Mouse (Mus musculus) cerebellum, adult 11-12 months (tissue): Measurements from ENCODE around the gene Enpp1.

Experiments
- DNase-seq: peaks from one replicate; pipeline ENCODE4 v3.0.0; 2022

Gene Enpp1

GRCm38 (mm10) chr10:24710361-24710760 lies 1.6 kb downstream of the Enpp1 start:
- DNase-seq, result no peak

DNA sequence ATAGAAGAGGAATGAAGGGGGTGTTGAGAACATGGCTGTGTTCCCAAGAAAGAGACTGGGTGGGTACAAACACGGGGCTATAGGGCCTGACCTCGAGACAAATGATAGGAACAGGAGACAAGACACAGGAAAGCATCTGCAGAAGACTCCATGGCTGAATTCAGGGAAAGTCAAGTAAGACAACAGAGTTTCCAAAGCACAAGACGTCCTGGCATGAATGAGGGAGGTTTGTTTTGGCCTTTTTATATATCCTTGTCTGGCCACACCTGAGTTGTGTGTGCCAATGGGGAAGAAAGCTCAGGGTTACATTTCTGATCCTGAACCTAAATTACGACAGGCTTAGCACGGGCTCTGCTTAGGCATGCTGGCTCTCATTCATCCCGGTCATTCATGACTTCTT lies 4.2 kb downstream of the Enpp1 start:
- DNase-seq, result no peak

DNA sequence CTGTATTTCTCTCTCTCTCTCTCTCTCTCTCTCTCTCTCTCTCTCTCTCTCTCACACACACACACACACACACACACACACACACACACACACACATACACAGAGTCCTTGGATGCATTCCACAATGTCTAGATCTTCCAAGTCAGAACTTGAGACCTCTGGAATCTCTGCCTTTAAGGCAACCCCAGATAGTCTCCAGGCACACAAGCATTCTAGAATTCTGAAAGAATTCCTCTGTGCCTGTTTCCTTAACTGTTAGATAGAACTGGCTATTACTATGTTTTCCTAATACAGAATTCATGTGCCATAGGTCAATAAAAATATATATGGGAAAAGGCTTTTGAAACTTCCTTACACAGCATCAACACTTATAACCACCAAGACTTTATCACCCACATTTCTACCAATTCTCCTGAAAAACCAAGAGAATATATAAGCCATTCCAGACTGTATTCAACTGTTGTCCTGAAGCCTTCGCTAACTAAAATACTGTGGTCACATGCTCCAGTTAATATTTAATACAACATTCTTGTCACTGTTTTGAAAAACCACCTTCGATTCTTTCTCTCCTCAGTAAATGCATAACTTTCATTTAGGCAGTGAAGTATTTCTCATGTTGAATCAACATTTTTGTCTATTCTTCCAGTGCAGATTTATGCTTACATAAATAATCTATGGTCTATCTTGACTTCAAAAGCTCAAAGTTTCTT lies 5.4 kb downstream of the Enpp1 start:
- DNase-seq, result no peak

- DNase-seq, result peak; percentile 23
Measured at GRCm38 (mm10) chr10:24702698-24703097, 9.3 kb downstream of the Enpp1 start.

DNA sequence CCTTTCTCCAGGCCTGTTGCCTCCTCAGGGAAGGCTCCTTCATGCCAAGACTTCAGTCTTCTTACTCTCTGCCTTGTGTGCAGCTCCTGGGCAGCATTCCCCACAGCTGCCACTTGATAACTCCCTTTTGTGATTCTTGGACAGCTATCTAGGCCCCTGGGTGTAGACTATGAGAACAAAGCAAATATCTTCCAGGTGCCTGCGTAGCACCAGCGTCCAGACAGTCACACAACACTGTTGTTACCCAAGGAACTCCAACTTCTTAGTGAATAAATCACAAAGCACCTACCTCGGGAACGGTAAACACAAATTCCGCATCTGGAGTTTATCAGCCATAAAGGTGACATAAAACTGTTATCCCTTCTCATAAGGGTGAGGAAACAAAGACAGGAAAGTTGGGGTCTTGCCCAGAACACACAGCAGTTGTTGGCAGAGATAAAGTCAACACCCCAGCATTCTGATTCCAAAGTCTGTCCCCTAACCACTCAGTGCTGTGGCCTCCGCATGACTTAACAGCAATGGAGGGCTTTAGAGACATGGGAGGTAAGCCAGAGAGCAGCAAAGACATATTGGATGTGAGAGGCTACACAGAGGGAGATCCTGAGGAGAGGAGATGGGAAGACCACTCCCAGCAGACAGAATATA lies 13.7 kb downstream of the Enpp1 start:
- DNase-seq, result no peak

GRCm38 (mm10) chr10:24696761-24697160 lies 15.2 kb downstream of the Enpp1 start:
- DNase-seq, result no peak

DNA sequence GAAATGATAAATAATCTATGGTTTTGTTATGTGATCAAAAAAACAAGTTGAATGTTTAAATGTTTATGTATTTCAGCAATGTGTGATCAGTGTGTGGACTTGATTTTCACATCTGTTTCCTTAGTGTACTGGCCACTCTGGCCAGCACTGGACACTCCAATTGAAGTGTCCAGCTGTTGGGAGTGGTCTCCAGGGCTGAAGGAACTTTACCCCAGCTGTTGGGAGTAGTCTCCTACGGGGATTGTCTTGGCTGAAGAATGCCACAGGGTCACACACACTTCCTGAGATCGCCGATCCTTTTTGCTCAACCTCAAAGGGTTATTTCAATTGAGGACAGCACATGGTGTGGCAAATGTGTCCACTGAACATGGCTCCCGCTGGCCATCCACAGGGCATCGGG lies 16.2 kb downstream of the Enpp1 start:
- no peak for DNase-seq

DNA sequence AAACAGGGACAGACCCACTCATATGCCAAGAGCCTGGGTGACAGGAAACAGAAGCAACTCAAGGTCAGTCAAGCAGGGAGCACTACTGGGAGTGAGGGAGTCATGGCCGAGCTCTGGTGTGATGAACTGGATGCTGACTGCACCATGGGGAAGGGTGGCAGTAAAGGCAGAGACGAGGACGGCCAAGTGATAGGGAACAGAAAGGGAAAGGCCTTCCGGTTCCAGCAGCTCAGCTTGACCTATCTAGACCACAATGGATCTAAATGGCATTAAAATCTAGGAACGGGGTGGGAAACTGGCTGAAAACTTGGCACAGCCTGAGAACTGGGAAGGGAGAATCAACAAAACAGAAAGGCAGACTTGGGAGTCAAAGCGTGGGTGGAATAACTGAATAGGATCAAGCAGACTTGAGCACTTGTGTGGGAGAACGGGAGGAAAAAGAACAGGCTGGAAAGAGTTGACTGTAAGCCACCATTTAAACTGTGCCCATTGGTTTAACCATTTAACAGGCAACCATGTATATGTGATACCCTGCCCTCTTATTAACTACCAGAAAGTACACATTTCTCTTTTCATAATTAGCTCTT lies 29.3 kb downstream of the Enpp1 start:
- no peak for DNase-seq

- no peak for DNase-seq
Measured at GRCm38 (mm10) chr10:24677681-24678080, 34.3 kb downstream of the Enpp1 start.

DNA sequence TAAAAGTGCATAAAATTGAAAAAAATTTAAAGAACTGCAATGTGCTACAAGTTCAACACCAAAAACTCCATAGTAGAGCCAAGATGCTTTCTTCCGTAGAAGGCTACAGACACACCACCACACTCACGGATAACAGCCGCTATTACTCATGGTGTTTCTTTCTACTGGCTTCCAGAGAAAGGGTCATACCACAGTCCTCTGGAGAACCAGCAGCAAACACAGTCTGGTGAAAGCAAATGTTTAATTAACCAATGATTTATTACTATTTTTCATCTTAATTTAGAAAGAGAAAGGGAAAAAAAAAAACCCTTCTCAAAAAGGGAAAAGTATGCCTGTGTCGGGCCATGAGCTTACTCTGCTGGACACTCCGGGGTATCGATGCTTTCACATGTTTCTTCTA lies 37.7 kb downstream of the Enpp1 start:
- no peak for DNase-seq

- DNase-seq, result no peak
Measured at GRCm38 (mm10) chr10:24672948-24673347, 39.0 kb downstream of the Enpp1 start.

DNA sequence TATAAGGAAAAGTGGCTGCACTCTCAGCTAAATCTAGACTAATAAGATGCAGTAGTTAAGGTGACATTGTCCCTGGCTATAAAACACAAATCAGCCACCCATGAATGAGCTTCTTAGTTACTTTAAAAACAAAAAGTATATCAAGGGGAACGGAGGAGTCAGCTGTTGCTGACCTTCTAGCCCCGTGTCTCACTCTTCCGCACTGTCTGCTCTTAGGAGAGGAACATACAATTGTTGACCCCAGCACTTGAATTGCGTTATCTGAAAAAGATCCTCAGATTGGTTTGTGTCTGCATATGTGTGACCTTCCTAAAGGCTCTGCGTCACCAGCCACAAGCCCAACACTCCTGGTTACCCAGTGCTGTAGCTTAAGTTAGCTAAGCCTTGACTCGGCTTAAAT lies 41.4 kb downstream of the Enpp1 start:
- DNase-seq, result no peak

- no peak for DNase-seq
Measured at GRCm38 (mm10) chr10:24650990-24651569, 60.9 kb downstream of the Enpp1 start.

DNA sequence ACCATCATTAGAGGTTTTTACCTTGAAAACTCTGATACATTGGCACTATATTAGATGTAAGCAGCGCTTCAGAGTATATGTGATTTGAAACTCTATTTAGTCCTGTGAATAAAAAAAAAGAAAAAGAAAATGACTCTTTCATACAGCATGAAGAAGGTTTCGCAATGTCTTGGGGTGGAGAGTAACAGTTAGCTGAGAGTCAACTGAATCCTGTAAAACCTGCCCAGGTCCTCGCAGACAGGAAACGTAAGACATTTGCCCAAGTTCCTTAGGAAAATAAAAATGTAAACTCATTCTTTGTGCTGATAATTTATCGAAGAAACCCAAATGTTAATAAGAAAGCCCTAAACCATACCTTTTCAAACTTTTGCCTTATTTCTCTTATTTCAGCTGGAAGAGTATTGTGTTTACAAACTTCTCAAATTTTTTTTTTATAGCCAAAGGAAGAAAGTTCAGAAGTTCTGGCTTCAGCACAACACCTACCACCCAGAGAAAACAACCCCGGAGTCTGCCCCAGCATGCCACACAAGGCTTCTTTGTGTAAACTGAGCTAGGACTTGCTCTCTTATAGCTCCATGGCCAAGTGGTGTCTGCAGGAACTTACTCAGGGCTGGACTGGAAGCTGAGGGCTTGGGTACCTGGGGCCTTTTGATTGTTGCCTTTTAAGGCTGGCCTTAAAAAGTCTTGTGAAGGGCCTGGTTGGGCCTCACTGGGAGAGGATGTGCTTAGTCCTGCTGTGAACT lies 63.8 kb downstream of the Enpp1 start:
- DNase-seq, result no peak

DNA sequence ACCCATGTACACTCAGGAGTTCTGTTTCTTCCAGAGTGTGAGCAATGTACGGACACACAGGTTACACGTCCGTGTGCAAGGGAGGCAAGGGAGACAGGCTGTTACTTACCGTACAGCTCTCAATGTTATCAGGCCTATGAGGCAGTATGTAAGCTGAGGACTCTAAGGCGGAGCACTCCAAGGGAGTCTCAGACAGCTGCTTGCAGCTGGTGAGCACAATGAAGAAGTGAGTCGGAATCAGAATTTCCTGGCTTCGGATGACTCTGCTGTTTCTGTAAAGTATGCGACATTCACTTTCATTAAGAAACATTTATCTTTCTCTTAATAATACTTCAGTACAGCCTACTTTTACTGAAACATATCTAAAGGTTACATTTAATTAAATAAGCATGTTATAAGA lies 66.8 kb downstream of the Enpp1 start:
- no peak for DNase-seq

- DNase-seq, result no peak
Measured at GRCm38 (mm10) chr10:24642796-24643580, 69.0 kb downstream of the Enpp1 start.

DNA sequence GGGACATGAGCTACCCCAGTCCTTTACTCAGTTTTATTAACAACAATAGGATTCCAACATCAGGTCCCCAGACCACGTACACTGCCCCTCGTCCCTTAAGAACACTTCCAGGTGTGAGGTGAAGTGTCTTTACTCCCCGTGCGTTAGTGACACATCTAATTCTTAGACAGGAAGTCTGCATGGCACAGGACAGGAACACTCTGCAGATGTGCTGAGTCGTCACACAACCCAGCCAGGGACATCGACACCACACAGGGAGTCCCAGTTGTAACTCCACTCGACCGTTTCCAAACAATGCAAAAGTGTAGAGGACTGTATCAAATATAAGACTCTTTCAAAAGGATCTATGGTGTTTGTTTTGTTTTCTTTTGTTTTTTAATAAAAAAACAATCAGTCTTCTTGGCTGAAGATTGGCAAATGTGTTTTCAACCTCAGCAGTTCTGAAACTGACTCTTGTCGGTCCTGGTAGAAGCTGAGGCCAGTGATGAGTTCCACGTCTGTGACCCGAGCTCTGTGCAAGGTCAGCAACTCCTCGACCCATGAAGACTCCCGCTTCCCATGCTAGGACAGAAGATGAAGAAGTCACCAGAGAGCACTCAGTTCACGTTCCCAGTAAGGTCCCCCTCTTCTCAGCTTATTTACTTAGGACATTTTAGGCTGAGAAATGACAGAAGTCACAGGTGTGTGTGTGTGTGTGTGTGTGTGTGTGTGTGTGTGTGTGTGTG lies 70.4 kb downstream of the Enpp1 start:
- no peak for DNase-seq

DNA sequence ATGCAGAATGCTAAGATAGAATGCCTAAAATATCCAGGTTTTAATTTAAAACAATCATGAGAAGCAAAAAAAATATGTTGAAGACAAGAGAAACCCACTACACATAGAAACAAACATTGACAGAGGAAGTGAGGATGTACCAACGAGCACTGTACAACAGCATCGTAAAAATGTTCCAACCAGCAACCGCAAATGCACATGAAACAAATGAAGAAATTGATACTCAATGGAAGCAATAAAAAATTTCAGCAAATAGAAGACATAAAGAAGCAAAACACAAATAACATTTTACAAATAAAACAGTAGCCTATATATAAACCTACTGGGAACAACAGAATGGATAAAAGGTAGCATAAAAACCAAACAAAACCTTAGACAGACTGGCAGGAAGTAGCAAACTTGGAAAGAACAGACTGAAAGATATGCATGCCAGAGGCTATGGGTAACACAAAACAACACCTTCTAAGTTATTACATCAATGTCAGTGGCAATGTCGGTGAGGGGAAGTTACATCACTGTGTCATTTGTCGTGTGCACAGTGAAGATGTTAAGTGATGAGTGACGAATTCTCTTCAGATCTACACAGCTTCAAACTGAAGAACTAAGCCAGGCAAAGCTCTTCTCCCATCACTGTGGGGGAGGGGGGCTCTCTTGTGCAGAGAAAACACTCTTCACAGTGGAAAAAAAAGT lies 71.6 kb downstream of the Enpp1 start:
- DNase-seq, result no peak

DNA sequence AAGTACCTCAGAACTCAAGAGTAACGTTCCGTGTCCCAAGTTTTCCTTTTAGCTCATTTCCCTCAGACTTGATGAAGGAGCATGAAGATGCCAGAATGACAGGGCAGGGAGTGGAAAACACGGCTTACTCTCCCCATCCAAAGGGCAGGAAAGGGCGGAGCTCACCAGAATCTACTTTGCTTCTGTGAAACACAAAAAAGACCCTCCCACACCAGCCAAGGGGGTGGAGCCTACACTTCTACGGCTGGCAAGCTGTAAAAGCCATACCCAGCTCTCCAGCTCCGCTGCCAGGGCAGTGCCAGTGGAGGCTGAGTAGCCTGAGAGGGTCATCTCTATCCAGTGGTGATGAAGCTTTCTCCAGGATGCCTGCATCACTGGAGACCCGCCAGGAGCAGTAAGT lies 72.4 kb downstream of the Enpp1 start:
- DNase-seq, result no peak

DNA sequence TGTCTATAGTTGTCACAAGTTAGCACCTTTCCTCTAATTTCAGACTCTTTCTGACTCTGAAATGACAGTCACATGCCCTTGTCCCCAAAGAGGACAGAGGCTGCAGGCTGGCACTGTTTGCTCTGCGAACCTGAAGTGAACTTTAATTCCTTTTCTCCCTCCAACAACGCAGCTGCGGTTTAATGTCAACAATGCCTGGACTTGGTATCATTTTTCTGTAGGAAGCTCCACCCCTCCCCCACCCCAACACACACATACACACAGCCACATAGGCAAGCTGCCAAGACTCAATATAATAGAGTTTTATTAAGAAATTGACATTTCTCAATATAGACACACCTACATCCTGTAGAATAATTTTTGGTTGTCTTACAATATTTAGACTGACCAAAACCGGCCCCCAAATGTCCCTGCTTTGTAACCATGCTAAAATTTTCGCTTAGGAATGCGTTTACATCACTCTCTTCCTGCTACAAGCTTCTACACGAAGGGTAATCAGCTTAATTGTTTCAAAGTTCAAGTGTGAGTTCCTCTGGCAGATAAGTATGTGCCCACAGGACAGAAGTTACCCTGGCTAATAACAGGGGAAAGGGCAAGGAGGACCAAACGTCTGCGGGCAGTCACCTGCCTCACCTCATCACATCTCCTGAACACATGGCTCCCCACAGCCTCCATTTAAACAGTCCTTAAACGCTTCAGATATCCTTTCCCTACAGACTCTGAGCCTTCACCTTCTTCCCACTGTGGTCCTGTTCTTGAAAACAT lies 73.5 kb downstream of the Enpp1 start:
- DNase-seq, result no peak
